Mouse (Mus musculus): ENCODE measurements around the gene Blvra. TPM values are rescaled to one million over a fixed set of nuclear protein-coding genes. Genes with fewer than 3 reads are reported as not detected.
"Not testable (repeated sequence)": the region's sequence is repeated elsewhere in the genome, so short reads cannot be mapped to it uniquely, and the experiment has no call there.

Blvra gene
- polyA plus RNA-seq, 1 experiment from 2014 or later, result 45.5 TPM

GRCm38 (mm10) chr2:127074116-127074515 is 3.7 kb downstream of the Blvra start:
- ATAC-seq (ENCODE audit: insufficient number of reproducible peaks, insufficient read depth, low FRiP score, low read depth), result no peak
- H3K27ac ChIP-seq (replicated peaks in 1 of 2; ENCODE audit: control insufficient read depth in 1 of 2, insufficient read depth in 1 of 2, low read depth in 2 of 2, low read length in 2 of 2), result no peak overlapping the region
- peaks cover 0 to 4% of the 10 kb centered on the region in 2 experiments; a peak in 1 of 4 replicates for H3K4me1 ChIP-seq (ENCODE audit: control insufficient read depth in 2 of 2, insufficient read depth in 2 of 2, low read length in 2 of 2)
- no peak overlapping the region for H3K4me3 ChIP-seq (ENCODE audit: control insufficient read depth in 1 of 2, insufficient read depth in 1 of 2, low read depth in 1 of 2, low read length in 2 of 2)
- no peaks in the 10 kb centered on the region for H3K9me3 ChIP-seq (ENCODE audit: control insufficient read depth, low read length)
- 94% methylated on average over 2 of the region's 2 CpGs for WGBS
- no peaks in the 10 kb centered on the region for H3K27me3 ChIP-seq (ENCODE audit: control insufficient read depth, insufficient read depth, low read length)
- H3K4me2 ChIP-seq (ENCODE audit: low read length), result no peak overlapping the region
- H3K9ac ChIP-seq (ENCODE audit: low read length), result no peak overlapping the region
- H3K36me3 ChIP-seq (ENCODE audit: control insufficient read depth, insufficient read depth, low read length), result no peaks in the 10 kb centered on the region

- peaks cover 7% of the 10 kb centered on the region; the same call in 1 of the 2 replicates for H3K36me3 ChIP-seq (ENCODE audit: control insufficient read depth, insufficient read depth, low read length)
- H3K4me3 ChIP-seq (ENCODE audit: control insufficient read depth in 1 of 2, insufficient read depth in 1 of 2, low read depth in 1 of 2, low read length in 2 of 2), result no peak overlapping the region
- H3K27me3 ChIP-seq (ENCODE audit: control insufficient read depth, insufficient read depth, low read length), result no peaks in the 10 kb centered on the region
- ATAC-seq (ENCODE audit: insufficient number of reproducible peaks, insufficient read depth, low FRiP score, low read depth), result no peak
- no peak overlapping the region for H3K27ac ChIP-seq (replicated peaks in 1 of 2; ENCODE audit: control insufficient read depth in 1 of 2, insufficient read depth in 1 of 2, low read depth in 2 of 2, low read length in 2 of 2)
- H3K9me3 ChIP-seq (ENCODE audit: control insufficient read depth, low read length), result no peaks in the 10 kb centered on the region
- no peaks in the 10 kb centered on the region for H3K4me1 ChIP-seq (ENCODE audit: control insufficient read depth in 2 of 2, insufficient read depth in 2 of 2, low read length in 2 of 2)
- no peak overlapping the region for H3K9ac ChIP-seq (ENCODE audit: low read length)
- 65% methylated on average over 9 of the region's 9 CpGs for WGBS
- no peak overlapping the region for H3K4me2 ChIP-seq (ENCODE audit: low read length)
These were observed 7.1 kb downstream of the Blvra start for GRCm38 (mm10) chr2:127077611-127078010.

GRCm38 (mm10) chr2:127079066-127079465 is 8.6 kb downstream of the Blvra start:
- not testable (repeated sequence) for H3K9ac ChIP-seq (ENCODE audit: low read length); H3K4me2 ChIP-seq (ENCODE audit: low read length); H3K4me1 ChIP-seq (ENCODE audit: control insufficient read depth in 2 of 2, insufficient read depth in 2 of 2, low read length in 2 of 2); H3K27me3 ChIP-seq (ENCODE audit: control insufficient read depth, insufficient read depth, low read length); H3K9me3 ChIP-seq (ENCODE audit: control insufficient read depth, low read length); ATAC-seq (ENCODE audit: insufficient number of reproducible peaks, insufficient read depth, low FRiP score, low read depth); H3K27ac ChIP-seq (replicated peaks in 1 of 2; ENCODE audit: control insufficient read depth in 1 of 2, insufficient read depth in 1 of 2, low read depth in 2 of 2, low read length in 2 of 2); H3K36me3 ChIP-seq (ENCODE audit: control insufficient read depth, insufficient read depth, low read length); H3K4me3 ChIP-seq (ENCODE audit: control insufficient read depth in 1 of 2, insufficient read depth in 1 of 2, low read depth in 1 of 2, low read length in 2 of 2)
- WGBS, result 61% methylated on average over 2 of the region's 2 CpGs

- no peaks in the 10 kb centered on the region for H3K9me3 ChIP-seq (ENCODE audit: control insufficient read depth, low read length)
- no peak for ATAC-seq (ENCODE audit: insufficient number of reproducible peaks, insufficient read depth, low FRiP score, low read depth)
- H3K4me3 ChIP-seq (ENCODE audit: control insufficient read depth in 1 of 2, insufficient read depth in 1 of 2, low read depth in 1 of 2, low read length in 2 of 2), result no peak overlapping the region
- no peak overlapping the region for H3K4me2 ChIP-seq (ENCODE audit: low read length)
- no peak overlapping the region for H3K9ac ChIP-seq (ENCODE audit: low read length)
- 91% methylated on average over 11 of the region's 11 CpGs for WGBS
- H3K27me3 ChIP-seq (ENCODE audit: control insufficient read depth, insufficient read depth, low read length), result no peaks in the 10 kb centered on the region
- H3K27ac ChIP-seq (replicated peaks in 1 of 2; ENCODE audit: control insufficient read depth in 1 of 2, insufficient read depth in 1 of 2, low read depth in 2 of 2, low read length in 2 of 2), result no peak overlapping the region
- no peaks in the 10 kb centered on the region for H3K4me1 ChIP-seq (ENCODE audit: control insufficient read depth in 2 of 2, insufficient read depth in 2 of 2, low read length in 2 of 2)
- peaks cover 7% of the 10 kb centered on the region; the same call in 1 of the 2 replicates for H3K36me3 ChIP-seq (ENCODE audit: control insufficient read depth, insufficient read depth, low read length)
These were observed 9.6 kb downstream of the Blvra start for GRCm38 (mm10) chr2:127079881-127080590.

GRCm38 (mm10) chr2:127080591-127081218 is 10.2 kb downstream of the Blvra start:
- 72% methylated on average over 11 of the region's 11 CpGs for WGBS
- H3K4me2 ChIP-seq (ENCODE audit: low read length), result no peak overlapping the region
- H3K4me1 ChIP-seq (ENCODE audit: control insufficient read depth in 2 of 2, insufficient read depth in 2 of 2, low read length in 2 of 2), result no peaks in the 10 kb centered on the region
- H3K36me3 ChIP-seq (ENCODE audit: control insufficient read depth, insufficient read depth, low read length), result peaks cover 7% of the 10 kb centered on the region; the same call in 1 of the 2 replicates
- no peak overlapping the region for H3K9ac ChIP-seq (ENCODE audit: low read length)
- no peaks in the 10 kb centered on the region for H3K9me3 ChIP-seq (ENCODE audit: control insufficient read depth, low read length)
- H3K27me3 ChIP-seq (ENCODE audit: control insufficient read depth, insufficient read depth, low read length), result no peaks in the 10 kb centered on the region
- no peak overlapping the region for H3K4me3 ChIP-seq (ENCODE audit: control insufficient read depth in 1 of 2, insufficient read depth in 1 of 2, low read depth in 1 of 2, low read length in 2 of 2)
- no peak for ATAC-seq (ENCODE audit: insufficient number of reproducible peaks, insufficient read depth, low FRiP score, low read depth)
- no peak overlapping the region for H3K27ac ChIP-seq (replicated peaks in 1 of 2; ENCODE audit: control insufficient read depth in 1 of 2, insufficient read depth in 1 of 2, low read depth in 2 of 2, low read length in 2 of 2)

- WGBS, result 78% methylated on average over 5 of the region's 5 CpGs
- Histone ChIP-seq H3K4me2 (ENCODE audit: low read length) (no peak overlapping the region), H3K9ac (ENCODE audit: low read length) (no peak overlapping the region), H3K4me1 (ENCODE audit: control insufficient read depth in 2 of 2, insufficient read depth in 2 of 2, low read length in 2 of 2) (no peaks in the 10 kb centered on the region), H3K9me3 (ENCODE audit: control insufficient read depth, low read length) (no peaks in the 10 kb centered on the region), H3K4me3 (ENCODE audit: control insufficient read depth in 1 of 2, insufficient read depth in 1 of 2, low read depth in 1 of 2, low read length in 2 of 2) (no peak overlapping the region), H3K36me3 (ENCODE audit: control insufficient read depth, insufficient read depth, low read length) (peaks cover 13% of the 10 kb centered on the region), H3K27me3 (ENCODE audit: control insufficient read depth, insufficient read depth, low read length) (no peaks in the 10 kb centered on the region), H3K27ac (replicated peaks in 1 of 2; ENCODE audit: control insufficient read depth in 1 of 2, insufficient read depth in 1 of 2, low read depth in 2 of 2, low read length in 2 of 2) (no peak overlapping the region)
- ATAC-seq (ENCODE audit: insufficient number of reproducible peaks, insufficient read depth, low FRiP score, low read depth), result no peak
These were observed 15.8 kb downstream of the Blvra start for GRCm38 (mm10) chr2:127086235-127086634.

- not testable (repeated sequence) for ATAC-seq (ENCODE audit: insufficient number of reproducible peaks, insufficient read depth, low FRiP score, low read depth); H3K27ac ChIP-seq (replicated peaks in 1 of 2; ENCODE audit: control insufficient read depth in 1 of 2, insufficient read depth in 1 of 2, low read depth in 2 of 2, low read length in 2 of 2); H3K27me3 ChIP-seq (ENCODE audit: control insufficient read depth, insufficient read depth, low read length); H3K4me2 ChIP-seq (ENCODE audit: low read length); H3K4me1 ChIP-seq (ENCODE audit: control insufficient read depth in 2 of 2, insufficient read depth in 2 of 2, low read length in 2 of 2); H3K9ac ChIP-seq (ENCODE audit: low read length); H3K4me3 ChIP-seq (ENCODE audit: control insufficient read depth in 1 of 2, insufficient read depth in 1 of 2, low read depth in 1 of 2, low read length in 2 of 2); H3K9me3 ChIP-seq (ENCODE audit: control insufficient read depth, low read length)
- peaks cover 16% of the 10 kb centered on the region for H3K36me3 ChIP-seq (ENCODE audit: control insufficient read depth, insufficient read depth, low read length)
These were observed 19.7 kb downstream of the Blvra start for GRCm38 (mm10) chr2:127090151-127090550.
